Mouse (Mus musculus): ENCODE data around the gene Grap.

The Grap gene

GRCm38 (mm10) chr11:61658360-61658922, 5.4 kb downstream of the Grap start:
- no peak for DNase-seq (ENCODE audit: low spot score)

GRCm38 (mm10) chr11:61659011-61659858, 6.2 kb downstream of the Grap start:
- peak; percentile 64 for DNase-seq (ENCODE audit: low spot score)

GRCm38 (mm10) chr11:61660001-61660400, 6.9 kb downstream of the Grap start:
- DNase-seq (ENCODE audit: low spot score), result no peak

DNA sequence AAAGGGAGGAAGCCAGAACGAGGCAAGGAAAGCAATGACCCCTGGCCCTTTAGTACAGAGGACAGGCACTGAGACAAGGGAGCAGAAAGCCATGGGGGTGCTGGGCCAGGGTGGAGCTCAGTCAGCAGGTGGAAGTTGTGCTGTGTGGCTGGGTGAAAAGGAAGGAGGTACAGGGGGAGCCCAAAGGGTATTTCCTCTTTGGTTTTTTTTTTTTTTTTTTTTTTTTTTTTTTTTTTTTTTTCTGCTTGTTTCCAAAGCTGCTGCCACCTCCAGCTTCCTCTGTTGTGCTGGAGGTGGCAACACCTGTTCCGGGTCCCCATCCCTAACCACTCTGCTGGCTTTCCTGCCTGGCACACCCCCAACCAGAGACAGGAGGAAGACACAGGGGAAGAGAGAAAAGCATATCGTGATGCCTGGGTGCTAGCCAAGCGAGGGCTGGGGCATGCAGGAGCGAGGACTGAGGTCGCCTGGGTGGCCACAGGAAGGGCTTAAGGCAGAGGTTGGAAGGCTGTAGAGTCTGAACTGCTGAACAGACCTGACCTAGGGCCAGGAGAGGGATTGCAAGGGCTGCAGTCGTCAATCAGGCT, 7.8 kb downstream of the Grap start:
- DNase-seq (ENCODE audit: low spot score), result no peak

DNA sequence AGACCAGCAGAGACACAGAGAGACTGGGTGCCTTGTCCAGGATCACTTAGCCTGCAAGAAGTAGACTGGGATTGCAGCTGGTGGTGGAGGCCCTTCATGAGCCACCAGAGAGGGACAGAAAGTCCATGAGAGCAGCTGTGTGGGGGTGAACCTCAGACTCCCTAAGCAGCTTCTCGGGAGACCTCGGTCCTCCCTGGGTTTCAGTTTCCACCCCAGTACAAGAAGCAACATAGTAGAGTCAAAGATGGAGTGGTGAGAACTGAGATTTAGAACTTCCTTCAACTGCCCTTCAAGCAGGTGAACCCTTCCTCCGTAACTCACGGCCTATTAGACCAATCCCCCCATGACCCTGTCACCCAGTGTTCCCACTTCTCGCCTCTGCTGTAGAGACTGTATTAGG, 9.1 kb downstream of the Grap start:
- no peak for DNase-seq (ENCODE audit: low spot score)

DNA sequence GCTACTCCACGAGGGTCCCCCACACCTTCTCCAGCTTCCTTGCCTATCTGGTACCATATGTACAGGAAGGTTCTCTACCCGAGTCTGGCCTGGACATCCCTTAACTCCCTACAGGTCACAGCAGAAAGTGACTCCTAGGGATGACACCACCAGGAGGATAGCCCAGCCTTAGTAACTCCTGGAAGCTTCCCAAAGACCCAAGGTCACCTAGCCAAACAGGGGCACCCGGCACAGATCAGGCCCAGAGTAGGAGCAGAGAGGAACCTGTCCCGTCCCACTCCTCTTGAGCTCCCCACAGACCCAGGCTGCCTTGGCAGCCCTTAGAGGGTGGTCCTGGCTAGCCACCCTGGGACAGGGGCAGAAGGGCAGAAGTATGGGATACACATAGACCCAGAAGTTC, 12.3 kb downstream of the Grap start:
- DNase-seq (ENCODE audit: low spot score), result no peak

GRCm38 (mm10) chr11:61665991-61666799, 13.1 kb downstream of the Grap start:
- DNase-seq (ENCODE audit: low spot score), result peak; percentile 65

DNA sequence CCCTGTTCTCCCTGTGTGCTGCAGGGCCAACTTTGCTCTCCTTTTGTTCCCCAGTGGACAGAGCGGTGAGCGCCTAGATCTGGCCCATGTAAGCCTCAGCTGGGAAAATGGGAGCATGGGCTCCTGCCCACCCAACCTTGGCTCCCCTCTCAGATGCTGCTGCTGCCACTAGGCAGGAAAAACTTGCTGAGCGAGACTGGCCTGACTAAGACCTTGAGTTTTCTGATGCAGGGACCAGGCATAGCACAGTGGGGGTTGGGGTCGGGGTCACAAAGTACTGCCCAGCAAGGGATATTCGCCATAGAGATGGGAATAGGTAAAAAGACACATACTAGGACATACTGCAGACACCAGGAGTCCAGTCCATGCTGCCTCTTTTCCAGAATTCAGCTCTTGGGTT, 14.2 kb downstream of the Grap start:
- no peak for DNase-seq (ENCODE audit: low spot score)

DNA sequence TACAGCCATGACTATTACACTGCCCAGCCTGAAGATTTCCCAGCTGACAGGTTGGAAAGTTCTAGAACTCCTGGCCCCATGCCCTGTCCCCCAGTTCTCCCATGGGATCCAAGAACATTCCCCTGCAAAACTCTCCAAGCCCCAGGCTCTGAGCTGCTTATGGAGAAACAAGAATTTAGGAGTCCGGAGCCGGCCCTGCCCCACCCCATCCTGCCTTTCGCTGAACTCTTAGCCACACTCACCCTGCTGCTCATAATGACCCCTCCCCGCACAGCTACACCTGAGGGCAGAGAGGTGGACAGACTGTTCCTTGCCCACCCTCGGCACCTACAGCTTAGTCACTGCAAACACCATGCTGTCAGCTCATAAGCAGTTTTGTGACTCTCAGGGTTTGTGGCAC, 14.7 kb downstream of the Grap start:
- DNase-seq (ENCODE audit: low spot score), result no peak

GRCm38 (mm10) chr11:61669492-61670490, 16.7 kb downstream of the Grap start:
- no peak for DNase-seq (ENCODE audit: low spot score)

GRCm38 (mm10) chr11:61671781-61672383, 18.8 kb downstream of the Grap start:
- no peak for DNase-seq (ENCODE audit: low spot score)

DNA sequence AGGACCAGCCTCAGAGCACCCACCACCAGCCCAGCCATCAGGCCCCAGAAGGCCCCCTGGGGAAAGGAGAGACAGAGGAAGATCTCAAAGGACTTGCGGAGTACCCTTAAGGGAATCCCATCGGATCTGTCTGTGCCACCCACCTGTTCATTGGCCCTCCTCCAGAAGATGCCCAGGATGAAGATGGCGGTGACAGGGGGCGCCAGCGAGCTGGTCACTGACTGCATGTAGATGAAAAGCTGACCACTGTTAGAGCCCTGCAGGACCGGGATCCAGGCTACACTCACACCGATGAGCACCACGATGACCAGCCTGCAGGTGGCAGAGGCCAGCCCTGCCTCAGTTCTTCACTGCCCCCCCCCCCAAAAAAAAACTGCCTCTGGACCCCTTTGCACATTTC, 20.6 kb downstream of the Grap start:
- DNase-seq (ENCODE audit: low spot score), result no peak

DNA sequence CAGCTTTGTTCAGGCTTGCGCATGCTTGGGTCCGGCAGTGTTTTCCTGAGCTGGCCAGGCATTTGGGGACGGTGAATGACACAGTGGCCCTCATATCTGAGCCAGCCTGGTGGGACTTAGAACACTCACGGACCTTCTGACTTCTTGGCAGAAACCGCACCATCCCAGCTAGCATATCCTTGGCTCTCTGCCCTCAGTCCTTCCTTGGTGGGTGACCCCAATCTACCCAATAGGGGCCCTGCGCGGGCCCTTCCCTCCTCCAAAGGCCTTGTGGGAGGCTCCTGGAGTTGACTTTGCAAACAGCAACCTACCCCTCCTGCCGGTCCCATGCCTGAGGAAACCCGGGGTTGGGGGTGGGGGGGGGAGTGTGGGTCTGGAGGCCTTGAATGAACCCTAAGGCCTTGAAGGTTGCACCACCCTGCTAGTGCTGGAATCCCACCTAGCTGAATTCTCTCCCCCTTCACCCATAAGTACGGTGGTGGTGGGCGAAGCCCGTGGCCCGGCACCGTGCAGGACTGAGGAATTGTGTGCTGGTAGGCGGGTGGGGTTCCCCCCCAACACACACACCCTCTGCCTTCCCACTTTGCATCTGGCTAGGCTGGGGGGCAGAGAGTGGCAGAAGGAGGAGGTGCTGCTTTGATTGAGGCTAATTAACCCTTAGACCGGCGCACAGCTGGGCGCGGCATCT, 21.2 kb downstream of the Grap start:
- no peak for DNase-seq (ENCODE audit: low spot score)

GRCm38 (mm10) chr11:61674839-61675159, 21.7 kb downstream of the Grap start:
- DNase-seq (ENCODE audit: low spot score), result no peak

DNA sequence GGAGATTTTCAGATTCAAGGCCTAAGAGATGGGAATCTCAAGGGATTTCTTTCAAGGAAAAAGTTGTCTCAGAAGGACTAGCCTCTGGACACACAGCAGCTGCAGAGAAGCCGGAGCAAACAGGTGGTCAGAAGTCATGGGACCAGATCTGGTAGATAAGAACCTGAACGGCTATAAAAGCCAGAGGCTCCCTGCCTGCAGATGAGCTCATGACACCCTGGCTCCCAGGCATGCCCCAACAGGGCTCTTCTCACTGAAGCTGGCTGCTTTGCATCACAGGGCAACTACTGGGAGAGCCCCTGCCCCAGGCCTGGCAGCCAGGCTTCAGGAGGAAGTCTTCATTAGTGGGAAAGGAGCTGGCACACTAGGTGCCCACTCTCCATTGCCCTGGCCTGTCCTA, 22.3 kb downstream of the Grap start:
- DNase-seq (ENCODE audit: low spot score), result no peak

DNA sequence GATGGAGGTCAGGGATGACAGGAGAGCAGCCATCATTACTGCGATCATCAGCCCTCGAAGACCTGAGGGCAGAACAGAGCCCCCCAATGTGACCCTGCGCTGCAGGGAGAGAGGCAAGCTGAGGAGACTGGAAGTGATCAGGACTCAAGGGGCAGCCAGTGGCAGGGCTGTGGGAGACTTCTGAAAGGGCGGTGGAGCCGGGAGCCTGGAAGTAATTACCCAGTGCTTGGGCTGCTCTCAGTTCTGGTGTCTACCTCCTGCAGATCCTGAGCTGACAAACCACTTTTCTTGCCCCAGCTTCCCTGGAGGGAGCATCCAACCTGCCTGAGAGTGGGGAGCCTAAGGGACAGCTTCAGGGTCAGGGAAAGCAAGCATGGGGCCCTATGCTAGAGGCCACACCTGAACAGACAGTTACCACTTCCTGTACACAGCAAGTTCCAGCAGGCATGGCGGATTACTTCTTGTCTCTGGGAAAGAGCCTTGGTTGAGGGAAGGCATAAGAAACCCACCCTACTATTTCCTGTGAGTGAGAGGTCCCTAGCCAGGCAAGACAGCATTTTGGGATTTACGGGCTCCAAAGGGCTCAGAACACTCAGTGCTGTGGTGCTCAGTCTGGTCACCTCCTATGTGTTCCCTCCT, 23.3 kb downstream of the Grap start:
- DNase-seq (ENCODE audit: low spot score), result no peak

- no peak for DNase-seq (ENCODE audit: low spot score)
Observed at GRCm38 (mm10) chr11:61677709-61678108, 24.6 kb downstream of the Grap start.

DNA sequence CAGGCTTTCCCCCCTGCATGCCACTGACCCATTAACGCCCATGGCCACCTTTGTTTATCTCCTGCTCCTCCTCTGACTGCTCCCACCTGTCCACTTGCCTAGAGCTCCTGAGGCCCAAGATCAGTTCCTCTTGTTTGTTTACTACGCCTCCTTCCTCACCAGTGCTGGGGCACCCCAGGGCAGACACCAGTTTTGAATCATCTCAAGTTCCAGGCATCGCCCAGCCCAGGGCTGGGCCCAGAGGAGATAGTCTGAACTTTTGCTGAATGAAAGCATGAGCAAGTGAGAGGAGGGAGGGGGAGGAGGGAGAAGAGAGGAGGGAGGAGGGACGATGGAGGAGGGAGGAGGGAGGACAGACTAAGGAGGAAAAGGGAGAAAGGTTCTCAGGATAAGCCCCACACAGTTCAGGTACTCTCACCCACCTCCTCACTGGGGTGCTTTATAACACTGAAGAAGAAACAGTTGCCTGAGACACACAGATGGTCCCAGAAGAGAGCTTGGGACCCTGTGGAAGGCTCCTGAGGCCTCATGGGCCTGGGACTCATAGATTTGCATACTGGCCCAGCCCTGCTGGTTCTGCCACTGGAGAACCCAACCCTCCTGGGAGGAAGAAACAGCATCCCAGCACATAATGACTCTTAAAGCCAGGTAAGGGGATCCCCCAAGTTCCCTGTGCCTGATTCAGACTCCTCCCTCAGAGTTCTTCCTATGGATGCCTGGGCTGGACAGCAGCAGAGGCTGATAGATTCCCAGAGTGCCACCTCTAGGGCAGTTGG, 26.2 kb downstream of the Grap start:
- no peak for DNase-seq (ENCODE audit: low spot score)

All from adipocyte (in vitro differentiated cells).